Mouse (Mus musculus) splenic B cell, adult 2 months (primary cell): ENCODE data around the gene Erh.

Source experiments
- DNase-seq: peaks from one replicate; pipeline ENCODE4 v3.0.0-alpha.2; 2011; ENCODE audit warnings: low read depth, low spot score
- H3K27me3 ChIP-seq: 2 replicates; pipeline ENCODE4 v1.6.1; 2012; ENCODE audit warnings: mild to moderate bottlenecking, low read length, moderate library complexity, mixed read lengths; ENCODE audit not compliant: control insufficient read depth, poor library complexity, insufficient read depth, severe bottlenecking
- H3K36me3 ChIP-seq: 2 replicates; pipeline ENCODE4 v1.6.1; 2012; ENCODE audit warnings: mild to moderate bottlenecking, low read length, moderate library complexity, mixed read lengths; ENCODE audit not compliant: control insufficient read depth, poor library complexity, insufficient read depth, severe bottlenecking

Erh gene

DNA sequence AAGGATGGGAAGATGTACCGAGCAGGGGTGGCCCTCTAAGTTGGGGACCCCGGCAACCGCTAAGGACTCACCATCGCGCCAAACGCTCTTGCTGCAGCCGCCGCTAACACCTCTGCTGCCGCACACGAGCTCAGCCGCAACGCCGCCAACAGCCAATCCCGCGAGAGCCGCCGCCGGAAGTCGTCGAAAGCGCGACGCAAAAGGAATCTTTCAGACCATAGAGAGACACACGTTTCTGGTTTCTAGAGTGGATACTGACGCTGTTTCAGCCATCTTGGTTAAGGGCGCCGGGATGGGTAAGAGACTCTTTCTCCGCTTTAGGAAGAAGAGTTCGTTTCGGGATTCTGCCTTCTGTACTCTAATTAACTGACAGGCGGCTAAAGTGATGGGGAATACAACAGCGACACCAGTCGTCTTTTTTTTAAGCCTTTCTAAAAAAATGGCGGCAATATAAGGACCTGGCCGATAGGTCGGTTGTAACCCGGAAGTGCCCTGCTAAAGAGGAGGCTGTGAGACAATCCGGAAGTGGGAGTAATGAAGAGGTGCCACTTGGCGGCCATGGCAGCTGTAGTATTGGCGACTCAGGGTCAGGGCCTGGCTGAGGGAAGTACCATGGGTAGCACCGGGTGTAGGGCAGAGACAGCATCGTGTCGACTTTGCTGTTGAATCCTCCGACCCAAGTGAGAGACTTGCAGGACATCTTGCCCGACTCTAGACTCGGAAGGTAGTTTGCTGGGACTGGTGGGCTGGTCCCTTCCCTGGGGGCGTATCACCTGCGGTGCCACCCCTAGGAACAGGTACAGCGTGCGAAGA lies at the start of gene Erh, which contains the start of gene Slc39a9:
Erh (minus strand) TSS at position 649 of the 813 bp plus-strand sequence.
Slc39a9 (plus strand) TSS at position 191 of the 813 bp plus-strand sequence.
- peaks cover 6% of the 10 kb centered on the region; the same call in 1 of the 2 replicates for H3K36me3 ChIP-seq
- H3K27me3 ChIP-seq, result no peaks in the 10 kb centered on the region
- DNase-seq, result peak; percentile 96

DNA sequence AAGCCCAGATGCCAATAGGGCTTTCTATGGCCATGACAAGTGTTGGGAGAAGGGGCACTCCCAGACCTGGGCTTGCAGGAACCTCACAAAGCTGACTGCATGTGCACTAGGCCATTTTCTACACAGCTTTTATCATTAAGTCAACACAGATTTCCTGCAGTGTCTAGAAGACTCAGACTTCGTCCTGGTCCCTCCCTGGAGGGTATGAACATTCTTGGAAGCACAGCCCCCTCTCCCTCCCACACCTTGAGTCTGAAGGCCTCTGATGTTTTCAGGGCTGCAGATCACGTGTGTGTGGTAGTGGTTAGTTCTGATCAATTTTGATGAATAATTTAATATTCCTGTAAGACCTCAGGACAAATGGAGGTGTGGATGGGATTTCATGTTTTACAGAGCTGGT lies 49.6 kb upstream of the Erh start:
- Histone ChIP-seq H3K27me3 (0 out of 2 replicates have a peak, but pooled peaks cover 3% of the 10 kb centered on the region), H3K36me3 (no peaks in the 10 kb centered on the region)
- no peak for DNase-seq

DNA sequence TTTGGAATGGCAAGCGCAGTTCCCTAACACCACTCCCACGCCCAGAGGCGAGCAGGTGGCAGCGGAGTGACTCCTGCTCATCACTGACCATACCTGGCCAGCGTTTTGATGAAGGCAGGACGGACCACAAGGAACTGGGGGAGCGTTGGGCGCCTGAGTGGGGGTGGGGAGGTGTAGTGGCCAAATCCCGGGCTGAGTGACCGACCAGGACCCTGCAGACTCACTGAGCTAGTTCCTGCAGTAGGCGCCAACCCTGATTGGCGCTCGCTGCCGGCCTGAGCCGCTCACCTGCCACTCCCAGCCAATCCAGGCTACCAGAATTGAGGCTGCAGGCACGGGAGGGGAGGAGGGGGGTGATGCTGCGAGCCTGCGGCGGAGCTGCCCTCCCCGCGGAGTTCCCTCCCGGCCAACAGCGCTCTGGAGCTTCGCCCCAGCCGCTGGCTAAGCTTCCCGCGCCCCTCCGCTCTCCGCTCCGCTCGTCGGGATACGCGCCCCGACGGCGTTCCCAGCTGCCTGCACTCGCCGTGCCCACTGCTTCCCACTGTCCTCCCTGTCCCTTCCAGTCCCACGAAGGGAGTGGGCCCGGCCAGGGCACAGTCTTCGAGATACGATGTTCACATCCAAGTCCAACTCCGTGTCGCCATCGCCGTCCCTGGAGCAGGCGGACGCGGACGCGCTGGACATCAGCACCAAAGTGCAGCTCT lies 48.3 kb upstream of the Erh start, which contains the start of gene Plekhd1:
Plekhd1 (plus strand) TSS at position 323 of the 704 bp plus-strand sequence.
- H3K27me3 ChIP-seq, result peaks cover 3% of the 10 kb centered on the region; the same call in 1 of the 2 replicates
- DNase-seq, result no peak
- H3K36me3 ChIP-seq, result no peaks in the 10 kb centered on the region

DNA sequence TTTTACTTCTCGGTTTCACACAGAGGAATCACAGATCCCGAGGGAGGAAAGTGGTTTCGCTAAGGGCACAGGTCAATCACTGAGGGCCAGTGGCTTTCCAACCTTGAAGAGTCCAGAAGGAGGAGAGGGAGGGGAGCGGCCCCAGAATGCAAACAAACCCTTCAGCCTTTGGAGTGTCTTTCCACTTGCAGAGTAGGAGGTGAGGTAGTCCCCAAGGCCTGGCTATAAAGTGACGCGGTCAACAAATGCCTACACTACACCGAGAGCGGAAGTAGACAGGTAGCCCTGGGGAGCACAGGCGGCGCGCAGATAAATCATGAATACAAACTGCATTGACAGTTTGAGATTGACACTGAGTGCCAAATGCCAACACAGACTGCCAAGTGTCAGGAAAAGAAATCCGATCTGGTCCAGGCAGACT lies 47.5 kb upstream of the Erh start:
- DNase-seq, result peak; percentile 15

DNA sequence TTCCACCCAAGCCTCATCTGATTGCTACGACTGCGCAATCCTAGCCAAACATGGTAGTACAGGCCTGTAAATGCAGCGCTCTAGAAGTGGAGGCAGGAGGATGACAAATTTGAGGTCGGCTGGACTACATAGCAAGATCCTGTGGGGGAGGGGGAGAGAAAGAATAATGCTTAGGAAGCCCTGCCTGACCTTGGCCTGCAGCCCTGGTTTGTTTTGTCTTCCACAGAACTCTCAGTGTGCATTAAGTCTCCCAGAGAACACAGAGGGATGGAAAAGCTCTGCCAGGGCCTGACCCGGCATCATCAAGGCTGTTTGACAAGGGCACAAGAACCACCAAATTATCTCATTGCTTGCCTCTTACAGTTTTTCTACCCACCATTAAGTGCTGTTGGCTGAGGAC lies 45.6 kb upstream of the Erh start:
- H3K36me3 ChIP-seq, result no peaks in the 10 kb centered on the region

More for the DNA sequence above, 47.5 kb upstream of the Erh start:
- Histone ChIP-seq H3K36me3 (no peaks in the 10 kb centered on the region), H3K27me3 (peaks cover 3% of the 10 kb centered on the region; the same call in 1 of the 2 replicates)

DNA sequence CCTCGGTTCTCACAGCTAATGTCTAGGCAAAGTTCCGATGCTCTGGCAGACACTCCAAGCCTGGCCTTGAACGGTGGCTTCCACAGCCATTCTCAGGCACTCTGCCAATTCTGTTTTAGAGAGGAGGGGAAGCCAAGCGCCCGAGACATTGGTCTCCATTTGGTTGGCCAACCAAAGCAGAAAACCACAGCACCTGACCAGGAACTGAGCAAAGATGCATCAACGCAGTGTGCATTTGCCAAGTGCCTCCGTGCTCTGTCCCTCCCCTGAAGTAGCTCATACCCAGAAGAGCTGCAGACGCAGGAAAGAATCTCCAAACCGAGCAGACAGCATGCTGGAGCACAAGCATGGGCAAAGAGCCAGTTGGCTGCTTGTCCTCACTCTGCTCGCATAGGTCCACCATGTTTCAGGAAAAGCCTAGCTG lies 43.7 kb upstream of the Erh start:
- H3K36me3 ChIP-seq, result no peaks in the 10 kb centered on the region
- peak; percentile 49 for DNase-seq
- H3K27me3 ChIP-seq, result peaks cover 4% of the 10 kb centered on the region; the same call in 1 of the 2 replicates

More for the DNA sequence above, 45.6 kb upstream of the Erh start:
- no peak for DNase-seq
- peaks cover 3% of the 10 kb centered on the region; the same call in 1 of the 2 replicates for H3K27me3 ChIP-seq

DNA sequence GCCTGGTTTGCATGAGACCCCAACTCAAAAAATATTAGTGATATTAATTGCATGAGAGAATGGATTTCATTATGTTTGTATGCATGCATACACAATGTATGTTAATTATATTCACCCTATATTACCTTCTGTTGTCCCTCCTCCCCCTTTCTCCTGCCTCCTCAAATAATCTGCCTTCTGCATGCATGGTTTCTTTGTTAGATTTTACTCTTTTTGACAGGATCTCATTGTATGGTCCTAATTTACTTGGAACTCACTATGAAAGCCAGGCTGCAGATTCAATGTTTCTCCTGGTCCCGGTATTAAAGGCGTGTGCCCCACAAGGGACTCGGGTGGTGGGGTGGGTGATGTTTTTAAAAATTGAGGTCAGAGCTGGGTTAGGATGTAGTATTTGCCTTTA lies 40.2 kb upstream of the Erh start:
- no peak for DNase-seq
- Histone ChIP-seq H3K27me3 (peaks cover 3% of the 10 kb centered on the region; the same call in 1 of the 2 replicates), H3K36me3 (no peaks in the 10 kb centered on the region)

DNA sequence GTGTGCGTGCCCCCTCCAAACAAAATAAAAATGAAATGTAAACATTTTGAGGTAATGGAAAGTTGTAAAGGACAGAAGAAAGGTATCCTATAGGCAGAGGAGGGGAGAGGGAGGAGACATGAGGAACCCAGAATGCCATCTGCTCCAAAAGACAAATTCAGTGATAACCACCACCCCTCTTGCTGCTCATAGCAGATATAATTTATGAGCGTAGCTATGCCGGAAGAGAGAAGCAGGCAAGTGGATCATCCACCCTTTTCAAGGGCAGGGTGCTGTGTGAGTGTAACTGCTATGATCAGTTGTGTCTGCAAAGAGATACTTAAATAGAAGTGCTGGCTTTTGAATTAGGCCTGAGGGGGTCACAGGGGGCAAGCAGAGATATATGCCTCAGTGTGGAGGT lies 39.4 kb upstream of the Erh start:
- no peaks in the 10 kb centered on the region for H3K36me3 ChIP-seq
- H3K27me3 ChIP-seq, result peaks cover 3% of the 10 kb centered on the region; the same call in 1 of the 2 replicates
- no peak for DNase-seq

DNA sequence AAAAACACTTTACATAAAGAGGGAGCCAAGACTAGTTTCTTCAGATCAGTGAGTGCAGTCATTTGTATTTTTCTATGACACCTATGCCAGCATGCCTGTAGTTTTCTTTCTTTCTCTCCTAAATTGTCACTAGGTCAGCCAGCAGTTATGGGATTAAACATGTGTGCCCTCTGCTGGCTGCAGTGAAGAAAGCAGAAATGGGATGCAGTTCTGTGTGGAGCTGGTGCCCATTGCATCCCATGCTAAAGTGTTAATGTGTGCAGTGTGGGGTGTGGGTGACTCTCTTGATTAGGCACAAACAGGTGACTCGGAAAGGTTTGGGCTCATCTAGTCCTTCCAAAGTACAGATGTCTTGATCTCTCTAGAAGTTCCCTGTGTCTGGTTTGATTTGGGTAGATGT lies 37.2 kb upstream of the Erh start:
- H3K27me3 ChIP-seq, result peaks cover 3% of the 10 kb centered on the region; the same call in 1 of the 2 replicates
- no peaks in the 10 kb centered on the region for H3K36me3 ChIP-seq
- DNase-seq, result peak; percentile 27

DNA sequence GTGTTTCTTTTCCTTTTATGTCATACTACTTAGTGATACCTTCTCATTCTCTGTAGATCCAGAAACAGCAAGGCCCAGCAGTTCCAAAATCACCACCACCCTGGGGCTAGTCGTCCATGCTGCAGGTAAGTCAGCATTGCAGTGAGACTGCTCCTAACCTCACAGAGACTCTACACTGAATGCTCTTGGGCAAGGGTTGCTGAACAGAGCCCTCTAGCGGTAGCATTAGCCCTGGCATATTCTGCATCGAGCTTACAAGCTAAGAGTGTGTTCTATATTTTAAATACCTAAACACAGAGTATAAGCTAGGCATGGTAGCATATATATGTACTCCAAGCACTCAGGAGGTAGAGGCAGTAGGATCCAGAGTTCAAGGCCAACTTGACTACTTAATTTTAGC lies 29.0 kb upstream of the Erh start:
- no peaks in the 10 kb centered on the region for H3K27me3 ChIP-seq
- peak; percentile 65 for DNase-seq
- H3K36me3 ChIP-seq, result peaks cover 10% of the 10 kb centered on the region

DNA sequence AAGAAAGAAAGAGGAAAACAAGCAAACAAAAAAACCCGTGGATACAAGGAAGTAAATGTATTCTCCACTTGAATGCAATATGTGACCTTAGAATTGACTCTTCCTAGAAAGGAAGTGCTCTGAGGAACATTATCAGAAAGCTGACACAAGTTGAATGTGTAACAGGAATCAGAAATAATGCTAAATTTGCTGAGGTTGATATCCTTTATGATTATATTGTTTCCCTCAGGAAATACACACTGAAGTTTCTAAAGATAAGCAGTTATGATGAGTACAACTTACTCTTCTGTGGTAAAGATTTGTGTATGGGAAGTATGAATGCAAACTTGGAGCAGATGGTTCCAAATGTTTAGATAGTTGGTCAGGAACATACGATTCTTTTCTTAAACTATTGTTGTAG lies 24.2 kb upstream of the Erh start:
- peaks cover 24% of the 10 kb centered on the region for H3K36me3 ChIP-seq
- no peaks in the 10 kb centered on the region for H3K27me3 ChIP-seq
- DNase-seq, result no peak

DNA sequence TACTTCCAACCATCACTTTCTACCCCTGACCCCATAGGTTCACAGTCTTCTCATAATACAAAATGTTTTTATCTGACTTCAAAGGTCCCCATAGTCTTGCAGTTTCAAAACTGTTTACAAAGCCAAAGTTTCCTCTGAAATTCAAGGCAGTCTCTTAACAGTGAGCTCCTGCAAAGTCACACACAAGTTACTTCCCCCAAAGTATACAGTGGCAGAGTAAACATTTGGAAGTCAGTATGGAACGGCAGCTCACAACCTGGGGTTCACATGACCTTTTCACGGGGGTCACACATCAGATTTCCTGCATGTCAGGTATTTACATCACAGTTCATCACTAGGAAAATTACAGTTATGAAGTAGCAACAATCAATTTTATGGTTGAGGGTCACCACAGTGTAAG lies 19.8 kb upstream of the Erh start:
- H3K36me3 ChIP-seq, result peaks cover 22% of the 10 kb centered on the region
- H3K27me3 ChIP-seq, result no peaks in the 10 kb centered on the region
- no peak for DNase-seq

DNA sequence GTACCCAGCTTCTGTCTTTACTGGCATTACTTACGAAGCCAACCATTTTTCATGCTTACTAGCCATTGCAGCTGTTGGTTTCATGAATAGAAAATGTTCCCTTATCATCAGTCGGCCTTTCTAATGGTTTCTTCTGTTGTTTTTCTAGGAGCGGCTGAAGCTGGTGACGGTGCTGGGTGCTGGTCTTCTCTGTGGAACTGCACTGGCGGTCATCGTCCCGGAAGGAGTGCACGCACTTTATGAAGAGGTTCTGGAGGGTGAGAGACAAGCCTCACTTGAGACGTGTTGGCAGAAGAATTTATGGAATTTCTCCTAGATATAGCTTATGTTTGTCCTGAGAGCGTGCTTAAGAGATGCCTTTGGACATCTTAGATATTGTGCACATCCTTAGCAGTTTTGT lies 18.2 kb upstream of the Erh start:
- Histone ChIP-seq H3K27me3 (no peaks in the 10 kb centered on the region), H3K36me3 (peaks cover 13% of the 10 kb centered on the region)
- DNase-seq, result no peak

DNA sequence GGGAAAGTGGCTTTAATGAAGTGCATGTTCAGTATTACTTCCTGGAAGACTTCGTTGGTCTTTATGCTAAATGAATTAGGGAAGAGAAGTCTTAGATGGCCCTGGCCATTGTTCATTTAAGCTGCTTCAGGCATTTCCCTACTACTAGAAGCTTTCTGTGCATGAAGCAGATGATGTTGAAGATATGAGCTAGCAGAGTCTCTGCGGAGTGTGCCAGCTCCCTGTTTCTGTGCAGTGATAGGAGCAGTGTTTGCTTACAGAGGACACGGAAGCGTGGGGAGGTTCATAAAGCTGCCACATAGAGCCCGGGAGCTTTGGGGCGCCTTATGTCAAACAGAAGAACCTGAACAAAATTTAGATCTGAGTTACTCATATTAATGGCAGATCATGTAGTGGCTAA lies 14.5 kb upstream of the Erh start:
- Histone ChIP-seq H3K36me3 (0 out of 2 replicates have a peak, but pooled peaks cover 2% of the 10 kb centered on the region), H3K27me3 (no peaks in the 10 kb centered on the region)
- DNase-seq, result no peak

DNA sequence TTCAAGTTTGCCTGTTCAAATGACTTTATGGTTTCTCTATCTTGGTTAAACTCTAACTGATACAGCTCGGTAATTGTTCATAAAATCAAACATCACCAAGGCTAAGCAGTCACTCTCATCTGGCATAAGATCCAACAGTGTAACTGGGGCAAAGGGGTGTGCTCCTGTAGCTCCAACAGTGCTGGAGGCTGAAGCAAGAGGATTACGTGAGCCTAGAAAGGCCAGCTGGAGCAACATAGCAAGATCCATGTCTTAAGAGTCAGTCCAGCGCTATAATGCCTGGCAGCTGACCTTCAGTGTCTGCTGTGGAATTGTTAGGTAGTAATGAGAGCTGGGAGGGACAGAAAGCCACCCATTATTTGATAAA lies 10.5 kb upstream of the Erh start:
- Histone ChIP-seq H3K27me3 (no peaks in the 10 kb centered on the region), H3K36me3 (no peaks in the 10 kb centered on the region)
- no peak for DNase-seq
